Mouse (Mus musculus) MEL (cell line): ENCODE measurements around the gene Gm3776. TPM values are rescaled to one million over a fixed set of nuclear protein-coding genes. Genes with fewer than 3 reads are reported as not detected.

Experiments
- DNase-seq: peaks from one replicate; pipeline ENCODE4 v3.0.0; 2011; ENCODE audit warnings: low read depth, low spot score
- H3K27ac ChIP-seq: 2 replicates; pipeline ENCODE4 v1.5.1; 2012; ENCODE audit warnings: low read depth, mild to moderate bottlenecking, control low read depth, low read length, moderate library complexity; ENCODE audit not compliant: control insufficient read depth
- H3K27me3 ChIP-seq, 2 experiments: fragments of 150-350 bp in 1 of 2; sonication (generic) in 1 of 2; 2 replicates each; pipeline ENCODE4 v1.6.1; 2012; ENCODE audit warnings: low read length in 2 of 2, mild to moderate bottlenecking in 2 of 2, improper control_type of control experiment in 1 of 2, moderate library complexity in 1 of 2; ENCODE audit not compliant: insufficient read depth in 2 of 2, control insufficient read depth in 1 of 2
- H3K36me3 ChIP-seq, 2 experiments: 2 replicates each; pipeline ENCODE4 v1.6.1; 2012 to 2014; ENCODE audit warnings: low read length in 2 of 2, improper control_type of control experiment in 1 of 2, inconsistent platforms in 1 of 2, mild to moderate bottlenecking in 1 of 2; ENCODE audit not compliant: insufficient read depth in 2 of 2, control insufficient read depth in 1 of 2
- H3K4me1 ChIP-seq, 2 experiments: fragments of 150-350 bp in 1 of 2; sonication (generic) in 1 of 2; 2 replicates each; pipeline ENCODE4 v1.6.1; 2012; ENCODE audit warnings: low read length in 2 of 2, improper control_type of control experiment in 1 of 2, mild to moderate bottlenecking in 1 of 2; ENCODE audit not compliant: insufficient read depth in 2 of 2, control insufficient read depth in 1 of 2
- H3K4me3 ChIP-seq, 2 experiments: fragments of 150-350 bp in 1 of 2; sonication (generic) in 1 of 2; 2 replicates each; pipeline ENCODE4 v1.5.1; 2012; ENCODE audit warnings: low read depth in 2 of 2, low read length in 2 of 2, mild to moderate bottlenecking in 2 of 2, moderate library complexity in 2 of 2, control low read depth in 1 of 2, improper control_type of control experiment in 1 of 2; ENCODE audit not compliant: control insufficient read depth in 1 of 2, insufficient read depth in 1 of 2
- H3K79me2 ChIP-seq: 2 replicates; pipeline ENCODE4 v1.6.1; 2012; ENCODE audit warnings: mild to moderate bottlenecking, low read length, moderate library complexity; ENCODE audit not compliant: control insufficient read depth, poor library complexity, insufficient read depth
- H3K9ac ChIP-seq: 2 replicates; pipeline ENCODE4 v1.6.1; 2012; ENCODE audit warnings: low read depth, mild to moderate bottlenecking, control low read depth, low read length, moderate library complexity; ENCODE audit not compliant: control insufficient read depth, poor library complexity, severe bottlenecking
- H3K9me3 ChIP-seq: fragments of 150-350 bp; sonication (generic); replicated peaks from 2 replicates; pipeline ENCODE4 v1.6.1; 2012; ENCODE audit warnings: mild to moderate bottlenecking, low read length, improper control_type of control experiment, moderate library complexity; ENCODE audit not compliant: insufficient read depth
- CHD1 ChIP-seq: IDR thresholded peaks from 2 replicates; pipeline ENCODE4 v1.6.1; 2012; ENCODE audit warnings: low read depth, mild to moderate bottlenecking, inconsistent platforms, low read length, improper control_type of control experiment
- E2F4 ChIP-seq: IDR thresholded peaks from 2 replicates; pipeline ENCODE4 v1.6.1; 2011; ENCODE audit warnings: low read depth, low read length, improper control_type of control experiment, borderline replicate concordance
- HCFC1 ChIP-seq: IDR thresholded peaks from 2 replicates; pipeline ENCODE4 v1.6.1; 2012; ENCODE audit warnings: low read depth, mild to moderate bottlenecking, inconsistent platforms, low read length, improper control_type of control experiment, moderate library complexity
- JUND ChIP-seq: IDR thresholded peaks from 2 replicates; pipeline ENCODE4 v1.6.1; 2011; ENCODE audit warnings: low read depth, mild to moderate bottlenecking, improper control_type of control experiment, low read length
- KAT2A ChIP-seq: conservative IDR thresholded peaks from 2 replicates; pipeline ENCODE4 v1.6.1; 2012; ENCODE audit warnings: low read depth, low read length, improper control_type of control experiment, inconsistent platforms
- MAFK ChIP-seq: IDR thresholded peaks from 2 replicates; pipeline ENCODE4 v1.6.1; 2011; ENCODE audit warnings: low read depth, mild to moderate bottlenecking, low read length, improper control_type of control experiment, borderline replicate concordance
- MXI1 ChIP-seq: IDR thresholded peaks from 2 replicates; pipeline ENCODE4 v1.6.1; 2011; ENCODE audit warnings: mild to moderate bottlenecking, low read depth, low read length, improper control_type of control experiment
- MYB ChIP-seq: IDR thresholded peaks from 2 replicates; pipeline ENCODE4 v1.6.1; 2011; ENCODE audit warnings: mild to moderate bottlenecking, low read depth, low read length, improper control_type of control experiment
- RCOR1 ChIP-seq: IDR thresholded peaks from 2 replicates; pipeline ENCODE4 v1.6.1; 2012; ENCODE audit warnings: low read depth, mild to moderate bottlenecking, inconsistent platforms, low read length, improper control_type of control experiment
- TAL1 ChIP-seq: IDR thresholded peaks from 2 replicates; pipeline ENCODE4 v1.6.1; 2012; ENCODE audit warnings: mild to moderate bottlenecking, inconsistent platforms, low read length, moderate library complexity, mixed read lengths
- UBTF ChIP-seq: IDR thresholded peaks from 2 replicates; pipeline ENCODE4 v1.6.1; 2012; ENCODE audit warnings: low read depth, mild to moderate bottlenecking, inconsistent platforms, low read length, improper control_type of control experiment, moderate library complexity, borderline replicate concordance; ENCODE audit not compliant: insufficient read depth
- USF1 ChIP-seq: IDR thresholded peaks from 2 replicates; pipeline ENCODE4 v1.6.1; 2014; ENCODE audit warnings: low read depth, mild to moderate bottlenecking, inconsistent platforms, low read length, improper control_type of control experiment, moderate library complexity
- USF2 ChIP-seq, 2 experiments: IDR thresholded peaks; 2 replicates each; pipeline ENCODE4 v1.6.1; 2011 to 2012; ENCODE audit warnings: improper control_type of control experiment in 2 of 2, low read length in 2 of 2, borderline replicate concordance in 1 of 2, inconsistent platforms in 1 of 2, low read depth in 1 of 2, mild to moderate bottlenecking in 1 of 2; ENCODE audit not compliant: insufficient read depth in 1 of 2
- ZKSCAN1 ChIP-seq: IDR thresholded peaks from 2 replicates; pipeline ENCODE4 v1.6.1; 2012; ENCODE audit warnings: low read depth, mild to moderate bottlenecking, inconsistent platforms, low read length, improper control_type of control experiment, moderate library complexity
- polyA plus RNA-seq, 2 experiments: library from polyadenylated mRNA; stranded (reverse) in 1 of 2; unstranded in 1 of 2; fragments of >175 nt in 1 of 2; fragments of >200 nt in 1 of 2; gene quantifications; 2 replicates each; pipeline versions ENCODE4 v1.2.1 to v1.2.4; 2012; ENCODE audit warnings: low replicate concordance in 2 of 2, low read depth in 1 of 2; ENCODE audit not compliant: insufficient read length in 2 of 2, insufficient read depth in 1 of 2, missing spikeins in 1 of 2
- total RNA-seq: library from RNA; depleted of rRNA; stranded (reverse); fragments of 300-350 nt; gene quantifications from 2 replicates; pipeline ENCODE4 v1.2.3, GENCODE M21; 2012

The Gm3776 gene
- total and polyA plus RNA-seq, 3 experiments = not detected

DNA sequence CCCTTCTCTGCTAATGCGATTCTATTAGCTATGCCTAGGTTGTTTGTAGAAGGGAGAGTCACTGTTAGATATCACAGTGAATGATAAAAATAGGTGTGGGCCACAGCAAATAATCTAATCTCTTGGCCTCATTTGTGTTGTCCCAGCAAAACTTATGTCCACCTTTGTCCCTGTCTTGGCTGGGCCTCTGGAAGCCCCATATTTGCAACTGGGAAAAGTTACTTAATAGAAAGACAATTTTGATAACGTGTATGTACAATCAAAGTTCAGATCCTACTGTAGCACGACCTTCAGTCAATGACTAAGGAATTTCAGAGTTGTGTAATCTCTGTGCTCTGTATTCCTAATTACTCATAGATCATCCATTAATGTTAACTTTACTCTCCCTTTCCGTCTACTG is 39.9 kb upstream of the Gm3776 start:
- no peaks in the 10 kb centered on the region for H3K9me3 ChIP-seq
- H3K4me1 ChIP-seq = peaks cover 5 to 8% of the 10 kb centered on the region in 2 experiments
- no peak for TF ChIP-seq E2F4
- no peak for TF ChIP-seq UBTF
- no peak for TF ChIP-seq CHD1
- no peak for TF ChIP-seq JUND
- no peak for TF ChIP-seq MXI1
- TF ChIP-seq USF1 = no peak
- no peak for TF ChIP-seq HCFC1
- TF ChIP-seq MAFK = no peak
- TF ChIP-seq RCOR1 = no peak
- no peak for TF ChIP-seq KAT2A
- no peak for TF ChIP-seq ZKSCAN1
- no peak for TF ChIP-seq MYB
- TF ChIP-seq TAL1 = no peak
- no peak for TF ChIP-seq USF2 (IDR thresholded peaks at IDR 0.05; ENCODE audit: borderline replicate concordance in 1 of 2, insufficient read depth in 1 of 2, low read depth in 1 of 2, low read length in 2 of 2)
- H3K27me3 ChIP-seq = no peaks in the 10 kb centered on the region
- H3K27ac ChIP-seq = no peak overlapping the region
- no peaks in the 10 kb centered on the region for H3K79me2 ChIP-seq
- peaks cover 0 to 5% of the 10 kb centered on the region in 2 experiments; a peak in 2 of 4 replicates for H3K36me3 ChIP-seq
- H3K4me3 ChIP-seq = no peak overlapping the region
- H3K9ac ChIP-seq = no peak overlapping the region
- no peak for DNase-seq

- no peak overlapping the region for H3K4me3 ChIP-seq
- DNase-seq = no peak
- no peaks in the 10 kb centered on the region for H3K79me2 ChIP-seq
- TF ChIP-seq RCOR1 = no peak
- TF ChIP-seq, all 39 proteins: peak for 0
- Histone ChIP-seq H3K36me3 (no peaks in the 10 kb centered on the region), H3K4me1 (no peaks in the 10 kb centered on the region), H3K27me3 (no peaks in the 10 kb centered on the region), H3K9ac (no peak overlapping the region), H3K27ac (no peak overlapping the region), H3K9me3 (no peaks in the 10 kb centered on the region)
These were observed 34.3 kb upstream of the Gm3776 start for GRCm38 (mm10) chr9:78222616-78223015.
